Mouse (Mus musculus) CH12.LX (cell line): ENCODE results near the gene 9830107B12Rik. TPM values are rescaled to one million over a fixed set of nuclear protein-coding genes. Genes with fewer than 3 reads are reported as not detected.

Experiments used
- DNase-seq: peaks from one replicate; pipeline ENCODE4 v3.0.0-alpha.2; 2013; ENCODE audit errors: extremely low read depth
- H3K27ac ChIP-seq: 2 replicates; pipeline ENCODE4 v1.5.1; 2012; ENCODE audit warnings: low read depth, mild to moderate bottlenecking, control low read depth, moderate library complexity; ENCODE audit not compliant: insufficient read depth
- H3K27me3 ChIP-seq: replicated peaks from 2 replicates; pipeline ENCODE3; 2012; ENCODE audit warnings: inconsistent platforms
- H3K36me3 ChIP-seq, 2 experiments: replicated peaks in 1 of 2; 2 replicates each; pipeline versions ENCODE3 to v1.6.1; 2012; ENCODE audit warnings: inconsistent platforms in 1 of 2, low read length in 1 of 2, mild to moderate bottlenecking in 1 of 2, mixed read lengths in 1 of 2, moderate library complexity in 1 of 2; ENCODE audit not compliant: control insufficient read depth in 1 of 2, insufficient read depth in 1 of 2
- H3K4me1 ChIP-seq, 2 experiments: 2 replicates each; pipeline ENCODE4 v1.6.1; 2012; ENCODE audit warnings: inconsistent platforms in 1 of 2, moderate library complexity in 1 of 2; ENCODE audit not compliant: insufficient read depth in 2 of 2, control insufficient read depth in 1 of 2
- H3K4me2 ChIP-seq: 2 replicates; pipeline ENCODE4 v1.6.1; 2012; ENCODE audit warnings: low read depth, mild to moderate bottlenecking, control low read depth; ENCODE audit not compliant: poor library complexity, insufficient read depth, severe bottlenecking
- H3K4me3 ChIP-seq, 3 experiments: fragments of 150-350 bp in 1 of 3; sonication (generic) in 1 of 3; replicated peaks in 1 of 3; 2 replicates each; pipeline versions ENCODE3 to v1.5.1; 2011 to 2012; ENCODE audit warnings: low read depth in 2 of 3, low read length in 2 of 3, mild to moderate bottlenecking in 2 of 3, moderate library complexity in 2 of 3, control low read depth in 1 of 3, improper control_type of control experiment in 1 of 3, inconsistent platforms in 1 of 3, mixed read lengths in 1 of 3; ENCODE audit not compliant: poor library complexity in 1 of 3
- H3K79me2 ChIP-seq: replicated peaks from 2 replicates; pipeline ENCODE4 v1.6.1; 2012; ENCODE audit warnings: mild to moderate bottlenecking, moderate library complexity; ENCODE audit not compliant: control insufficient read depth, poor library complexity, insufficient read depth, severe bottlenecking; ENCODE audit errors: extremely low read depth
- H3K9ac ChIP-seq: 2 replicates; pipeline ENCODE4 v1.6.1; 2012; ENCODE audit warnings: low read depth, mild to moderate bottlenecking, control low read depth, moderate library complexity; ENCODE audit not compliant: insufficient read depth
- H3K9me3 ChIP-seq: replicated peaks from 2 replicates; pipeline ENCODE3; 2012; ENCODE audit warnings: low read length, inconsistent platforms, mixed read lengths
- BHLHE40 ChIP-seq: IDR thresholded peaks from 2 replicates; pipeline ENCODE4 v1.6.1; 2011; ENCODE audit warnings: mild to moderate bottlenecking, low read depth, low read length, improper control_type of control experiment
- CHD2 ChIP-seq: IDR thresholded peaks from 2 replicates; pipeline ENCODE4 v1.6.1; 2011; ENCODE audit warnings: low read length, improper control_type of control experiment
- CTCF ChIP-seq, 2 experiments: IDR thresholded peaks in 1 of 2; conservative IDR thresholded peaks in 1 of 2; 2 replicates each; pipeline ENCODE4 v1.5.1; 2011 to 2012; ENCODE audit warnings: low read depth in 2 of 2, low read length in 2 of 2, improper control_type of control experiment in 1 of 2, inconsistent platforms in 1 of 2, mild to moderate bottlenecking in 1 of 2, moderate library complexity in 1 of 2
- E2F4 ChIP-seq: IDR thresholded peaks from 2 replicates; pipeline ENCODE4 v1.6.1; 2011; ENCODE audit warnings: low read depth, low read length, improper control_type of control experiment; ENCODE audit not compliant: insufficient replicate concordance
- ELF1 ChIP-seq: IDR thresholded peaks from 2 replicates; pipeline ENCODE4 v1.6.1; 2014; ENCODE audit warnings: low read depth, mild to moderate bottlenecking, inconsistent platforms, low read length, improper control_type of control experiment
- EP300 ChIP-seq: IDR thresholded peaks from 2 replicates; pipeline ENCODE4 v1.6.1; 2011; ENCODE audit warnings: low read length, improper control_type of control experiment
- ETS1 ChIP-seq: conservative IDR thresholded peaks from 2 replicates; pipeline ENCODE4 v1.6.1; 2012; ENCODE audit warnings: low read depth, mild to moderate bottlenecking, inconsistent platforms, low read length, improper control_type of control experiment, moderate library complexity
- HCFC1 ChIP-seq: IDR thresholded peaks from 2 replicates; pipeline ENCODE4 v1.6.1; 2012; ENCODE audit warnings: low read depth, mild to moderate bottlenecking, inconsistent platforms, low read length, improper control_type of control experiment
- IRF4 ChIP-seq: IDR thresholded peaks from 2 replicates; pipeline ENCODE4 v1.6.1; 2014; ENCODE audit warnings: low read depth, mild to moderate bottlenecking, inconsistent platforms, low read length, improper control_type of control experiment
- JUN ChIP-seq: IDR thresholded peaks from 2 replicates; pipeline ENCODE4 v1.6.1; 2011; ENCODE audit warnings: low read depth, mild to moderate bottlenecking, low read length, improper control_type of control experiment, moderate library complexity; ENCODE audit not compliant: insufficient read depth
- KAT2A ChIP-seq: IDR thresholded peaks from 2 replicates; pipeline ENCODE4 v1.6.1; 2012; ENCODE audit warnings: low read length, improper control_type of control experiment, inconsistent platforms; ENCODE audit not compliant: insufficient replicate concordance
- MAFK ChIP-seq: IDR thresholded peaks from 2 replicates; pipeline ENCODE4 v1.6.1; 2011; ENCODE audit warnings: low read length, improper control_type of control experiment; ENCODE audit not compliant: insufficient replicate concordance
- MEF2A ChIP-seq: IDR thresholded peaks from 2 replicates; pipeline ENCODE4 v1.6.1; 2014; ENCODE audit warnings: low read depth, mild to moderate bottlenecking, inconsistent platforms, low read length, improper control_type of control experiment, borderline replicate concordance
- MXI1 ChIP-seq: IDR thresholded peaks from 2 replicates; pipeline ENCODE4 v1.6.1; 2011; ENCODE audit warnings: mild to moderate bottlenecking, low read depth, low read length, improper control_type of control experiment
- MYC ChIP-seq: IDR thresholded peaks from 2 replicates; pipeline ENCODE4 v1.6.1; 2011; ENCODE audit warnings: low read depth, mild to moderate bottlenecking, improper control_type of control experiment, low read length
- NRF1 ChIP-seq: IDR thresholded peaks from 2 replicates; pipeline ENCODE4 v1.6.1; 2014; ENCODE audit warnings: low read depth, mild to moderate bottlenecking, inconsistent platforms, low read length, improper control_type of control experiment, moderate library complexity
- PAX5 ChIP-seq: IDR thresholded peaks from 2 replicates; pipeline ENCODE4 v1.6.1; 2012; ENCODE audit warnings: low read length, inconsistent platforms, mixed read lengths
- POLR2AphosphoS2 ChIP-seq: IDR thresholded peaks from 2 replicates; pipeline ENCODE4 v1.6.1; 2011; ENCODE audit warnings: low read depth, low read length, improper control_type of control experiment
- RAD21 ChIP-seq: IDR thresholded peaks from 2 replicates; pipeline ENCODE4 v1.6.1; 2011; ENCODE audit warnings: low read depth, mild to moderate bottlenecking, low read length, improper control_type of control experiment, moderate library complexity
- RCOR1 ChIP-seq: conservative IDR thresholded peaks from 2 replicates; pipeline ENCODE4 v1.6.1; 2012; ENCODE audit warnings: low read depth, mild to moderate bottlenecking, inconsistent platforms, low read length, improper control_type of control experiment
- SMC3 ChIP-seq: IDR thresholded peaks from 2 replicates; pipeline ENCODE4 v1.6.1; 2011; ENCODE audit warnings: low read depth, low read length, improper control_type of control experiment
- TCF12 ChIP-seq: IDR thresholded peaks from 2 replicates; pipeline ENCODE4 v1.6.1; 2014; ENCODE audit warnings: low read depth, mild to moderate bottlenecking, inconsistent platforms, low read length, improper control_type of control experiment
- ZNF384 ChIP-seq: IDR thresholded peaks from 2 replicates; pipeline ENCODE4 v1.6.1; 2012; ENCODE audit warnings: low read depth, low read length, improper control_type of control experiment, inconsistent platforms
- dilution Hi-C: fragments of 300-500 bp; cut with MboI; formaldehyde crosslinking; loops from 2 replicates; pipeline ENCODE4 v1.14.3; 2020; ENCODE audit warnings: low sequenced_read_pairs; ENCODE audit not compliant: extremely low pct_unique_long_range_greater_than_20kb, extremely low pct_ligation_motif_present
- in situ Hi-C: fragments of 300-500 bp; cut with MboI; formaldehyde crosslinking; loops from 3 replicates; pipeline ENCODE4 v1.14.3; 2019; ENCODE audit warnings: low sequenced_read_pairs, low pct_ligation_motif_present, low pct_unique_long_range_greater_than_20kb, mixed read lengths
- polyA plus RNA-seq: library from polyadenylated mRNA; unstranded; fragments of >175 nt; gene quantifications from 2 replicates; pipeline ENCODE4 v1.2.1, GENCODE M21; 2012; ENCODE audit warnings: low read depth; ENCODE audit not compliant: insufficient read length
- total RNA-seq, 2 experiments: library from RNA; depleted of rRNA; stranded (reverse); fragments of 300-350 nt in 1 of 2; fragments of >200 nt in 1 of 2; gene quantifications; 2 replicates each; pipeline ENCODE4 v1.2.3; 2012 to 2014

Gene 9830107B12Rik
- total and polyA plus RNA-seq, 3 experiments = not detected

- no peak overlapping the region for H3K9ac ChIP-seq
- TF ChIP-seq ETS1 (peak; percentile 73), POLR2AphosphoS2 (no peak), CHD2 (peak; percentile 66), BHLHE40 (peak; percentile 58), MYC (peak; percentile 44; the same call in 1 of the 2 replicates), TCF12 (peak; percentile 90), IRF4 (peak; percentile 78), RAD21 (no peak), RCOR1 (peak; percentile 91), EP300 (peak; percentile 96), MAFK (0 out of 2 replicates have a peak, but pooled peaks have one; percentile 60), MEF2A (peak; percentile 69), KAT2A (no peak), MXI1 (no peak), HCFC1 (no peak), ELF1 (0 out of 2 replicates have a peak, but pooled peaks have one; percentile 21), ZNF384 (peak; percentile 95)
- DNase-seq = peak; percentile 84
- H3K4me1 ChIP-seq = peaks cover 17 to 25% of the 10 kb centered on the region in 2 experiments
- H3K79me2 ChIP-seq = no peaks in the 10 kb centered on the region
- no peak overlapping the region for H3K4me3 ChIP-seq
- peaks cover 16% of the 10 kb centered on the region for H3K9me3 ChIP-seq
- in situ Hi-C loops (loop anchor here (10.0 to 25.0 kb wide), 2 partner anchors 169 to 216 kb away; partner anchors contain the start of gene Treml2), dilution Hi-C loops (no loop called here)
- no peak overlapping the region for H3K27ac ChIP-seq
- no peaks in the 10 kb centered on the region for H3K27me3 ChIP-seq
- peak overlapping the region; percentile 7; the same call in 1 of the 2 replicates for H3K4me2 ChIP-seq
- H3K36me3 ChIP-seq = no peaks in the 10 kb centered on the region
Measured at GRCm38 (mm10) chr17:48118570-48118969, 27.5 kb downstream of the 9830107B12Rik start.

- TF ChIP-seq CTCF (conservative IDR thresholded peaks at IDR 0.05 in 1 of 2, IDR thresholded peaks at IDR 0.05 in 1 of 2; ENCODE audit: low read depth in 2 of 2, low read length in 2 of 2) (peak; percentile 42 to 63; a peak in 3 of 4 replicates), E2F4 (no peak), NRF1 (no peak), JUN (no peak), RAD21 (peak; percentile 32), PAX5 (no peak), SMC3 (peak; percentile 37), MYC (peak; percentile 68; the same call in 1 of the 2 replicates)
- TF ChIP-seq, all 38 proteins: peak for 4
- H3K4me2 ChIP-seq = no peak overlapping the region
- H3K27ac ChIP-seq = no peak overlapping the region
- H3K36me3 ChIP-seq = peaks cover 0 to 3% of the 10 kb centered on the region in 2 experiments
- no peaks in the 10 kb centered on the region for H3K79me2 ChIP-seq
- no peaks in the 10 kb centered on the region for H3K27me3 ChIP-seq
- H3K4me1 ChIP-seq = peaks cover 22 to 36% of the 10 kb centered on the region in 2 experiments
- dilution Hi-C loops = no loop called here
- in situ Hi-C loops = loop anchor here (10.0 to 25.0 kb wide), 2 partner anchors 177 to 224 kb away; partner anchors contain the start of gene Treml2
- H3K4me3 ChIP-seq = no peak overlapping the region
- H3K9ac ChIP-seq = no peak overlapping the region
- peak; percentile 50 for DNase-seq
- H3K9me3 ChIP-seq = peaks cover 20% of the 10 kb centered on the region
Measured at GRCm38 (mm10) chr17:48110547-48111287, 35.4 kb downstream of the 9830107B12Rik start.
